Mouse (Mus musculus) left cerebral cortex, adult 18-20 months (tissue): ENCODE results near the gene Ddah1. TPM values are rescaled to one million over a fixed set of nuclear protein-coding genes. Genes with fewer than 3 reads are reported as not detected.
A peak's percentile ranks its signal among the peaks of the same experiment; 100 is the strongest.

Experiments used
- DNase-seq, 2 experiments: peaks; one replicate each; pipeline ENCODE4 v3.0.0; 2021 to 2022; ENCODE audit warnings: low spot score in 2 of 2, mixed read lengths in 1 of 2
- long read RNA-seq, 2 experiments: library from polyadenylated mRNA; stranded (forward); transcript quantifications; one replicate each; pipeline ENCODE4 v2.0.0; 2021
- total RNA-seq, 2 experiments: library from RNA; stranded (reverse); gene quantifications; 2 replicates each; pipeline ENCODE4 v1.2.3; 2021

The Ddah1 gene
- total RNA-seq: 10 to 100 TPM; 54.7 to 57.8 TPM
- long read RNA-seq, experiment 1, transcript Ddah1-201 (6 exons, 3,764 nt): major isoform, 79 of 96 reads
- long read RNA-seq, experiment 1, partial matches to known transcripts: 9 of 96 reads
- long read RNA-seq, experiment 1, other reads (novel, unspliced or antisense): 8 of 96 reads
- long read RNA-seq, experiment 2, transcript Ddah1-201 (6 exons, 3,764 nt): major isoform, 57 of 70 reads
- long read RNA-seq, experiment 2, partial matches to known transcripts: 10 of 70 reads
- long read RNA-seq, experiment 2, other reads (novel, unspliced or antisense): 3 of 70 reads

DNA sequence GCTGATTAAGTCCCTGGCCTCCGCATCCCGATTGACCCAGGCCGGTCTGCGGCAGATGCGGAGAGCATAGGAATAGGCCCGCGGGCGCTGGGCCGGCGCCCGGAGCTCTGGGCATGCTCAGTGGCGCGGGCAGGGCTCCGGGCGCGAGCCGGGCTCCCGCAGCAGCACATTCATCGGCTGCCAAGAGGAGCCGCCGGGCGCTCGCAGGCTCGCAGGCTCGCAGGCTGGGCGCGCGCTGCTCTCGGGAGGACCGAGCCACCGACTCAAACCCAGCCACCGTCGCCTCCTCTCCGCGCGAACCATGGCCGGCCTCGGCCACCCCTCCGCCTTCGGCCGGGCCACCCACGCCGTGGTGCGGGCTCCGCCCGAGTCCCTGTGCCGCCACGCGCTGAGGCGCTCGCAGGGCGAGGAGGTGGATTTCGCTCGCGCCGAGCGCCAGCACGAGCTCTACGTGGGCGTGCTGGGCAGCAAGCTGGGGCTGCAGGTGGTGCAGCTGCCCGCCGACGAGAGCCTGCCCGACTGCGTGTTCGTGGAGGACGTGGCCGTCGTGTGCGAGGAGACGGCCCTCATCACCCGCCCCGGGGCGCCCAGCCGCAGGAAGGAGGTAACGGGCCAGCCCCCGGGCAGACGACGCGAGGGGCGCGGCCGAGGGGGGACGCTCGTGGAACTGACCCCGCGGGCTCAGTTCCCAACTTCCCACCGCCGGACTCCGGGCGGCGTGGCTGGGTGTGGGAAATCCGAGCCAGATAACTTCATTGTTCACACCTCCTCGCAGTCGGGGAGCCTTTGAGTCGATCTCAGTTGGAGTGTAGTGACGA, at the start of gene Ddah1:
Ddah1 (plus strand) TSS at position 115 of the 818 bp plus-strand sequence.
- peak; percentile 58 to 71 for DNase-seq

GRCm38 (mm10) chr3:145715923-145716322, 42.6 kb upstream of the Ddah1 start:
- DNase-seq: no peak

DNA sequence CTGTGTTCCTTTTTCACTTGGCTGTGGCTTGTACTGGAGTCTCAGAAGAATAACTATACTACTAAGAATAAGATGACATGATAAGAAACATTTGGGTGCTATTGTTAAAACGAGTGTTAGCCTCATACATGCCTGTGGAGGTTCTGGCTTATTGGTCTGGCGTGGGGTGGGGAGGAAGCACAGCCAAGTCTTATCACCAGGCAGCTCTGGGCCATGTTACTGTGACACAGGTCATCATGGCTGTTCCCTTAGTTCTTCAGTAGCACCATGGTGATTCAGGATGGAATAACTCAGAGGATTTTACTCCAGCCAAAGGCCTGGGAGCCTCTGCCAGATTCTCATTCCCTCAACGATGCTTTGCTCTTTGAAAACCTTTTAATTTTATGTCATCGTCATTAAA, 38.8 kb upstream of the Ddah1 start:
- no peak for DNase-seq

DNA sequence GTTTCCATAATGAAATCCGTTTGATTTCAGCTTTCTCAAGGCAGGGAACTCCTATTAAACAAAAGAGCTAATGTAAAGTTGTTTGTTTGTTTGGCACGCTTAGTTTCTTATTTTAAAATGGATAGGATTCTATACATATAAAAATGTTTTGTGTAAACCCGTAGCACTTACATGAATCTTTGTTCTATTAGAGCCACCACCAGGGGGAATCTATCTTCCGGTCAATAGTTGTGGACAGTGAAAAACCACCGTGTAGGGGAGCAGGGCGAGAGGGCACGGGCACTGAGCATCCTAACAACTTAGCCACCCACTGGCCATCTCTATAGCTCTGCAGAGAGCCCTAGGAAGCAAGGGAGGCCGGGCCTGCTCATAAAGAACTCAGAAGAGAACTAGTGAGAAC, 33.4 kb upstream of the Ddah1 start:
- DNase-seq: no peak

GRCm38 (mm10) chr3:145728336-145728735, 30.1 kb upstream of the Ddah1 start:
- no peak for DNase-seq

- DNase-seq: no peak
These were observed 28.9 kb upstream of the Ddah1 start for GRCm38 (mm10) chr3:145729531-145729930.

DNA sequence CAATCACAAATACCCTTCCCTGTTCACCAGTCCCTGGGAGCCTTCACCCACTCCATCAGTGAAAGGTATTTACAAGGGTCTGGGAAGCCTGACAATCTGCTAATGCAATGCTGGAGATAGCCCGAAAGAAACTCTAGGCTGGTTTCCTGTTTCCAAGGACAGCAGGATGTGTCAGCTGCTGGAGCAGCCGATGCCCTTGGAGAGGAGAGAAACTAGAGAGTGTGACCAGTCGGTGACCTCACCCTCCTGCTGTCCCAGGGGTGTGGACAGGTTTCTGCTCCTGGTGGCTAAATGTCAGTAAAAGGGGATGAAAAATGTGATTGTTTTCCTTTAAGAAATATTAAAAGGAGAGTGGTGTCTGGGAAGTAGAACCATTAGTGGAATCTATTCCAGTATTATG, 28.4 kb upstream of the Ddah1 start:
- no peak for DNase-seq

DNA sequence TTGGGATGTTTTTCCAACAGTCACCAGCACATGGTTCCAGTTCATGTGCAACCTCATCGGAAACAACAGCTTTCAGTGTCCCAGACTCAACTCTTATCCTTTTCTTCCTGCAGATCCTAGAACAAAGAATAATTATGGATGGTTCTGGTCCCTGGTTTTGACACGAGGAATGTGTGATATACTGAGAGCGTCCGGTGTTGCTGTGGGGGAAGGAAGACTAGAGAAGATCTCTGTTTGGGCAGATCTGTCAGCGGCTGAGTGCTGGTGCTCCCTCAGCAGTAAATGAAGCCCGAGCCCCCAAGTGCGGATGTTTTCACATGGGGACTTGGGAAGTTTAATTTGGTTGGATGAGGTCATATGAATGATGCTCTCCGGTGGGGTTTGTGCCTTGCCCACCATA, 23.6 kb upstream of the Ddah1 start:
- no peak for DNase-seq

- no peak for DNase-seq
These were observed 21.9 kb upstream of the Ddah1 start for GRCm38 (mm10) chr3:145736562-145736961.

GRCm38 (mm10) chr3:145738662-145739061, 19.8 kb upstream of the Ddah1 start:
- no peak for DNase-seq

DNA sequence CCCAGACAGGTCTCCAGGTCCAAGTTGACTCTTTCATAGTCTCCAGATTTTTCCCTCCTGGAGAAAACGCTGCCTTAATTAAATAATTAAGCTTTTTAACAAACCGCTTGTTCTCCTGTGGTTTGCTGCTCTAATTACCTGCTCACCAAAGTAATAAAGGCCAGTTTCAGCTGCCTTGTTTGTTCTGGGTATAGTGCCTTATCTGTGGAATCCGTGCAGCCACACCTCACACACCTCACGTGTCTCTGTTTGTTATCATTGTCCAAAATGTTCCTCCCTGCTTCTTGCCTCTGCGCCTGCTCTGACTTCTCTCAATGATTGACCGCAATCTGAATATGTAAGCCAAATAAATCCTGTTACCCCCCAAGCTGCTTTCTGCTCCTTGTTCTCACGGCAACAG, 18.6 kb upstream of the Ddah1 start:
- no peak for DNase-seq

DNA sequence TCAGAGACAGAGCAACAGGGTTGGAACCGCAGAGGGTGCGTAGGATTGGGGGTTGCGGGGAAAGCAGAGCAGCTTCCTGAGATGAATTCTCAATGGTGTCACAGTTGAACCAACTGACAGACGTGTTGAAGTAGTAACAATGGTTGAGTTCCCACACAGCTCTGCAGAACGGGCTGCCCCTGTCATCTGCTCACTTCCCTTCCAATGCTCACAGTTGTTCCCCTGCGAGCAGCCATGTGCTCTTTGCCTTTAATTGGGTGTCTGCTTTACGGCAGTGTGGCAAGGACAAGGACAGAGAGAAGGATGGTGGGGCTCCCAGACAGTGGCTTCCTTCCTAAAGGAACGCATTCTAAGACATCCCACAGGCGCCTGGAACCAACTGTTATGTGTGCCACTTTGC, 15.4 kb upstream of the Ddah1 start:
- DNase-seq: no peak

DNA sequence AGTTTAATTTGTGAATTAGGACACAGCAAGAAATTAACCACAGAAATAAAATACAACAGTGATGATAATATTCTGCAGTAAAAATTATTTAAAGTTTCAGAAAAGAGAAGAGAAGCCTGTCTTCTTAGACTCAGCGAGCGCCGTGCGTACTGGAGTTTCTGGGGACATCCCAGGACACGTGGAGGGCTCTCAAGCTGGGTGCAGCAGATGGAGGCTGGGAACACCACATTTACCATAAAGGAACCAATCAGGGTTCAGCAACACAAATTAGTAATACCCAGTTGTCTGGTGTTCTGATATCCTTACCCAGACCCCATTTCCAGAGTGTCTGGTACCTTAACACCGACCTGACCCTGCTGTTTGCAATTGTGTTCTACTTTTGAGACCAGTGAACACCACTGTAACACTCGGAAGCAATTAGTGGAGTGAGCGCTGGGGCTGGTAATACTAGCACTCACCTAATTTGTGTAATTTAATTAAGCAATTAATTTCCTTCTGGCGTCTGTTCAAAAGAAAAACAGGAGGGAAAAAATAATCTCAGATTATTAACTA, 14.9 kb upstream of the Ddah1 start:
- DNase-seq: no peak

GRCm38 (mm10) chr3:145748626-145749025, 9.8 kb upstream of the Ddah1 start:
- no peak for DNase-seq

DNA sequence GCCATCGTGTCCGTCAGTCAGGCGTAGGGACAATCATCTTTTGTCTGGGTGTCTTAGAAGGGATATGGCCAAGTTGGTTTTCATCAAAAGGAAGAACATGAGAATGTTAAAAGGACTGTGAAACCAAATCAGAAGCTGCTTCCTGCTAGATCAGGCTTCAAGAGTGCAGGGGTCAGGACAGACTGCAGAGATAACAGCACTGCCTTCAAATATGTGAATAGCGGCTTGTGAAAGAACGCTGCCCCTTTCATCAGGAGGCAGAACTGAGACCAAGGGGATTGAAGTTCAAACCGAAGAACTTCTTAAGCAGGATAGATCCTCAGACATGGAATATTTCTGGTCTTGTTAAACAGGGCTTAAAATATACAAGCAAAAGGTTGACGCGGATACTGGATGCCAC, 2.0 kb upstream of the Ddah1 start:
- no peak for DNase-seq

DNA sequence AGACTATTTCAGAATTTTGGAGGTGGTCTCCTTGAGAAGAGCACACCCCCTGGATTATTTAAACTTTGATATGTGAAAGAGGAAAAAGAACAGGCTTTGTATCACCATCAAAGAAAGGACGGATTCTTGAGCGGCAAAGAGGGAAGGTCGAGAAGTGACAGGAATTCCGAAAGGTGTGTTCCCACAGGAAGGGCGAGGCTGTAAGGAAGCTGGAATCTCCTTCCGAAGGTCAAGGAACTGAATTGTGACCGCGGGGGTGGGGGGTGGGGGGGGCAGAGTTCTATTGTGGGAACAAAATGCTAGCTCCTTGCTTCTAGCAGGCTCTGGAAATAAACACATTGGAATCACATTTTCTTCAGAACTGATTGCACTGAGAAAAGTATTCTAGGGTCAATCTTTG, 1.3 kb upstream of the Ddah1 start:
- no peak for DNase-seq

DNA sequence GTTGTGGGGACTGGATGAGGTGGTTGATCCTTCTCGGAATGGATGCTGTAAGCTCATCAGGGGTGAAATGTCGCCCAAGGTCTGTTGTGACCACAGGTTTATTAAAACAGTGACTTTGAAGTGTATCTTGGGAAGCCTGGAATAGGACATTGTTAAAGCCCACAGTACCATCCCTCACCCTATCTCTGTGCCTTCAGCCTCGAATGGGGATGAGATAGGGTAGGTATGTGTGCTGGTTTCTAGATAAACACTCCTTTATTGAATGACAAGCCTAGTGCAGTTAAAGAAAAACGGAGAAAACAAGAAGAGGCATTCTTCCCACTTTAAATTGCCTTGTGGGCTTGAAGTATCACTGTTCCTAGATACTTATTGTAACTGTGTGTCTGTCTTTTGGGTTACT, 631 bp upstream of the Ddah1 start:
- DNase-seq: no peak

- peak; percentile 19 to 26 for DNase-seq
These were observed 1.1 kb downstream of the Ddah1 start for GRCm38 (mm10) chr3:145759379-145760209.

DNA sequence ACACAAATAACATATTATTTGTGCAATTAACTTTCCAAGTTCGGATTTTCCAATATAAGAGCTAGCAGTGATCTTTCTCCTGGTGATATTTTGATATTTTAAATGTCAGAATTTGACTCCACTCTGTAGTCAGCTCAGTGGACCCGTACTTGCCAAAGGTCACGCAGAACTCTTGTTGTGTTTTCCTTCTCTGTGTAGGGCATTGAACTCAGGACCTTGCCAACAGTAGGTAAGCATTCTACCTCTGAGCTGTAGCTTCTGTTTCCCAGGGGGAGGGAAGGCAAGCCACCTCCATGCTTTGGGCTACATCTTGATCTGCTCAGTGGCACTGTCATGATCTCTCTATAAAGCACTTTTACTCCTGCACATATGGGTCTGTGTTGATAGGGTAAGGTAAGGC, 2.1 kb downstream of the Ddah1 start:
- DNase-seq: no peak

- DNase-seq: no peak
These were observed 3.2 kb downstream of the Ddah1 start for GRCm38 (mm10) chr3:145761501-145762170.
